Mouse (Mus musculus): ENCODE results near the gene Cyp4a31.

- TF ChIP-seq CTCF (IDR thresholded peaks at IDR 0.05; ENCODE audit: control insufficient read depth, insufficient read depth, low read length), result no peak
- no peak for TF ChIP-seq POLR2A (IDR thresholded peaks at IDR 0.05; ENCODE audit: borderline replicate concordance, control insufficient read depth, low read depth, low read length)
Measured at GRCm38 (mm10) chr4:115575776-115576175, 12.3 kb downstream of the Cyp4a31 start.

All from bone marrow, adult 2 months (tissue).